Mouse (Mus musculus): Measurements from ENCODE around the gene Tsnaxip1.

DNA sequence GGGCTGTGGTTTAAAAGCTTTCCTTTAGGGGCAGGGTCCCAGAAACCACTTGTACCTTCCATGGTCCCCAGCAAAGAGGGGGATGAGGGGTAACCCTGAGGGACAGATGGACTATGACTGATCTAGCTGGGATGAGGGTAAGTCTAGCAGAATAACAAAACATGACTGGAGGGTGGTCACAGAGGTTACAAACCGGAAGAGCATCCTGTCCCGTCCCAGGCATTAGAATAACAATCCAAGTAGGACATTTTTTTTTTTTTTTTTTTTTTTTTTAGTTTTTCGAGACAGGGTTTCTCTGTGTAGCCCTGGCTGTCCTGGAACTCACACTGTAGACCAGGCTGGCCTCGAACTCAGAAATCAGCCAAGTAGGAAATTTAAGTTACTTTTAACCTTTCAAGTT is 22.5 kb downstream of the Tsnaxip1 start:
- no peak for TF ChIP-seq GATA1 (IDR thresholded peaks at IDR 0.05; ENCODE audit: borderline replicate concordance, low read length)
- TF ChIP-seq FLI1 (IDR thresholded peaks at IDR 0.05; ENCODE audit: low read length): no peak
